Mouse (Mus musculus) midbrain, embryonic 10.5 days (tissue): ENCODE measurements around the gene Arhgef28. TPM values are rescaled to one million over a fixed set of nuclear protein-coding genes. Genes with fewer than 3 reads are reported as not detected.
A peak's percentile ranks its signal among the peaks of the same experiment; 100 is the strongest.

Experiments
- DNase-seq: peaks from one replicate; pipeline ENCODE4 v3.0.0-alpha.2; 2017; ENCODE audit warnings: low spot score
- H3K27ac ChIP-seq: fragments of 300-500 bp; sonication (generic); replicated peaks from 2 replicates; pipeline ENCODE4 v1.5.1; 2016; ENCODE audit warnings: mild to moderate bottlenecking
- H3K27me3 ChIP-seq: fragments of 300-500 bp; sonication (generic); 2 replicates; pipeline ENCODE4 v1.6.1; 2016; ENCODE audit warnings: low read depth, mild to moderate bottlenecking; ENCODE audit not compliant: poor library complexity, severe bottlenecking
- H3K36me3 ChIP-seq: fragments of 300-500 bp; sonication (generic); 2 replicates; pipeline ENCODE4 v1.6.1; 2016; ENCODE audit warnings: mild to moderate bottlenecking, moderate library complexity
- H3K4me1 ChIP-seq: fragments of 300-500 bp; sonication (generic); 2 replicates; pipeline ENCODE4 v1.6.1; 2016
- H3K4me3 ChIP-seq: fragments of 300-500 bp; sonication (generic); 2 replicates; pipeline ENCODE4 v1.5.1; 2016; ENCODE audit warnings: mild to moderate bottlenecking, moderate library complexity
- H3K9me3 ChIP-seq: fragments of 300-500 bp; sonication (generic); replicated peaks from 2 replicates; pipeline ENCODE4 v1.6.1; 2016; ENCODE audit warnings: mild to moderate bottlenecking
- WGBS: fragments of 180-500 bp; shearing (Covaris S2); methylation state at CpG from one replicate; pipeline ENCODE4 v1.1.7; 2016; 5-methylcytosine and 5-hydroxymethylcytosine counted together
- polyA plus RNA-seq: library from polyadenylated mRNA; unstranded; fragments of >200 nt; fragmentation: Nextera tagmentation; extraction: Ambion mirVana; gene quantifications from 2 replicates; pipeline ENCODE4 v1.2.1, GENCODE M21; 2016

The Arhgef28 gene
- polyA plus RNA-seq, 1 experiment from 2014 or later: 8.9 TPM

DNA sequence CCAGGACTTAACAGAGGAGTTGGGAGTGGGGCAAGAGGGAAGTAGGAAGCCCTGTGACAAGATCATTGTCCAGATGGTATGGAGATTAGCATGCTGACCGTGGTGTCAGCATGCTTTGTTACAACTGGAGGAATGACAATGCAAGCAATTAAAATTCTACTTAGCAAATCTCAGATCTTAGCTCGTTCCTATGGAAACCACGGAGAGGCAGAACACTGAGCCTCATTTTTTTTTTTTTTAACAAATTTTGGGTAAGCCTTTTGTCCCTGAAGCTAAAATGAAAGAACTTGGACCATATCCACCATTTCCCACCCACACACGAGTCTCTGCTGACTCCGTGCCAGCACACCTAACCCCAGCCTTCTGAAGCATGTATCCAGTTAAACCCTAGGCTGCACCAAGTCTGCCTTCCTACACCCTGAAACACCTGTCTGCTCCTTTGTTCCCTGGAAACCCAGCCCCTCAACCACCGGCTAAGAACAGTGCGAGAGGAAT lies 246.8 kb downstream of the Arhgef28 start:
- Histone ChIP-seq H3K27ac (peak overlapping the region; percentile 71), H3K4me1 (peaks cover 57% of the 10 kb centered on the region)
- peak; percentile 31 for DNase-seq

DNA sequence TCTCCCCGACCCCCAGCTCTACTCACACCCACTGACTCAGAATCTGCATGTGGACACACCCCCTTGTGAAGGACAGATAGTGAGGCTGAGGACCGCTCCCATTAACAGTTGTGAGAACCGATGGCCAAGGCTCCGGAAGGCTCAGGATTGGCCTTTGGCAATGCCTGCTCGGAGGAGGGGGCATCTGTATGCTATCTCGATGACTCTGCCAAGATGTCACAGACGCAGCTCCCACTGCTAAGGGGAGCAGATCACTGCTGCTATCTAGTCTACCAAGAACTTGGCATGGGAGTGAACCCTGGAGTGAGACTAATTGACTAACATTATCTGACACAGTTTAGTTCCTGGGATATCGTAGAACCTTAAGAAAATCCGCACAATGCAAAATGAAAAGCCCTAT lies 250.5 kb downstream of the Arhgef28 start:
- DNase-seq: no peak
- peaks cover 9% of the 10 kb centered on the region for H3K27me3 ChIP-seq
- no peaks in the 10 kb centered on the region for H3K9me3 ChIP-seq
- WGBS: 71% methylated on average over 9 of the region's 9 CpGs
- peaks cover 4% of the 10 kb centered on the region; the same call in 1 of the 2 replicates for H3K36me3 ChIP-seq
- no peak overlapping the region for H3K27ac ChIP-seq
- H3K4me1 ChIP-seq: peaks cover 46% of the 10 kb centered on the region
- H3K4me3 ChIP-seq: no peak overlapping the region

More for the DNA sequence above, 246.8 kb downstream of the Arhgef28 start:
- H3K27me3 ChIP-seq: peaks cover 11% of the 10 kb centered on the region
- peak overlapping the region; percentile 9; the same call in 1 of the 2 replicates for H3K4me3 ChIP-seq
- 19% methylated on average over 7 of the region's 7 CpGs for WGBS
- H3K9me3 ChIP-seq: no peaks in the 10 kb centered on the region
- H3K36me3 ChIP-seq: no peaks in the 10 kb centered on the region

DNA sequence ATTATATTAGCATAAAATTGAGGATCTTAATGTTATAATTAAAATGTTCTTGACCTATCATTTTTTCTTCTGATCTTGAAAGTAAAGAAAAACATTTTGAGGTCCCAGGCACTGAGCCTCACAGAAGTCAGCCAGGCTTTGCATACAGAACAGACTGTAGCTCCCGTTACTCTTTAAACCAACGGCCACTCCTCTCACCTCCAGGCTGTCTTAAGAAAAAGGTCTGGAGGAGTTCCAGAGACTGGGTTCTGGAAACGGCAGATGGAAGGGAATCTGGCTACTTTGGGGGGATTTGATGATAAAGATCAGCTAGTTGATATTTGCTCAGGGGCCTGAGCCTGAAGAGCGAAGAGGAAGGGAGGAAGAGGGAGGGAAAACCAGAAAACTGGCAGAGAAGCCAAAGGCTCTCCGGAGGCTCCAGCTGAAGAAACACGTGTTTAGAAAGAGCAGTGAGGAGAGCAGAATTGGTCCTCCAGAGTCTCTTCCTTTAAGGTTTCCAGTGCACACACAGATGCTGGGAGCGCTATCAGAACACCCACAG lies 251.2 kb downstream of the Arhgef28 start:
- no peak for DNase-seq
- peaks cover 39% of the 10 kb centered on the region for H3K4me1 ChIP-seq
- no peak overlapping the region for H3K4me3 ChIP-seq
- no peaks in the 10 kb centered on the region for H3K9me3 ChIP-seq
- peaks cover 4% of the 10 kb centered on the region; the same call in 1 of the 2 replicates for H3K36me3 ChIP-seq
- 61% methylated on average over 7 of the region's 7 CpGs for WGBS
- peaks cover 4% of the 10 kb centered on the region; the same call in 1 of the 2 replicates for H3K27me3 ChIP-seq
- H3K27ac ChIP-seq: no peak overlapping the region

DNA sequence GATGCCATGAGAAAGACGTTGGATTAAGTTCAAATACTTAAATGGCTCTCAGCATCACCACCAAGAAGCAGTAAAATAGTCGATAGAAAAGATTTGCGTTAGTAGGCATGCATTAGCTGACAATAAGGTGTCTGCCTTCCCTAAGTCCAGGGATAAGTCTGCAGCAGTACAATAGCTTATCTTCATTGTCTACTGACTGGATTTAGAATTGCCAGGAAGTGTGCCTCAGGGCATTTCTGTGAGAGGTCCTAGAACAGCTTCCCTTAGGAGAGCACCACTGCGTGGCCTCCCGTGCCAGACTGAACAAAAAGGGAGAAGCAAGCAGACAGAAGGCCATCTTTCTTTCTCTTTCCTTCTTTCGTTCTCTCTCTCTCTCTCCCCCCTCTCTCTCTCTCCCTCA lies 252.2 kb downstream of the Arhgef28 start:
- Histone ChIP-seq H3K4me3 (no peak overlapping the region), H3K36me3 (peaks cover 4% of the 10 kb centered on the region; the same call in 1 of the 2 replicates), H3K27ac (no peak overlapping the region), H3K27me3 (peaks cover 4% of the 10 kb centered on the region; the same call in 1 of the 2 replicates), H3K4me1 (peaks cover 29% of the 10 kb centered on the region), H3K9me3 (no peaks in the 10 kb centered on the region)
- DNase-seq: no peak
- 44% methylated on average over 6 of the region's 6 CpGs for WGBS

DNA sequence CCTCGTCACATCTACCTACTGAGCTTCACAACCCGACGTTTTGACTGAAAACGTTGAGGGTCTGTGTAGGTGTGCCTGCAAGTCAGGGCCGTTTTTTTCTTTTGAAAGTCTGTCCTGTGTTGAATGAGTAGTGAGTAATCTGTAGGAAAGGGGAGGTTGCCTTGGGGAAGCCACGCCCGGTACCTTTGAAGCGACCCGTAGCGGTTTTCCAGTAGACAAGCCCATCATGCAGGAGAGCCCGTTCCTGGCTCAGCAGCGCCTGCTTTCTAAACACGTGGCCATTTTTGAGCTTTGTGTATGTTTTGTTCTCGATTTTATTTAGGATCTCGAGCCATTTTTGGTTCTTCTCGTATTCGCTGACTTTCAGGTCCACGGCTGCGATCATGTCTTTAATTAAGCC lies 252.7 kb downstream of the Arhgef28 start:
- Histone ChIP-seq H3K36me3 (peaks cover 4% of the 10 kb centered on the region; the same call in 1 of the 2 replicates), H3K9me3 (no peaks in the 10 kb centered on the region), H3K4me1 (peaks cover 24% of the 10 kb centered on the region), H3K27me3 (peaks cover 4% of the 10 kb centered on the region; the same call in 1 of the 2 replicates), H3K27ac (no peak overlapping the region), H3K4me3 (no peak overlapping the region)
- 91% methylated on average over 19 of the region's 19 CpGs for WGBS
- no peak for DNase-seq

DNA sequence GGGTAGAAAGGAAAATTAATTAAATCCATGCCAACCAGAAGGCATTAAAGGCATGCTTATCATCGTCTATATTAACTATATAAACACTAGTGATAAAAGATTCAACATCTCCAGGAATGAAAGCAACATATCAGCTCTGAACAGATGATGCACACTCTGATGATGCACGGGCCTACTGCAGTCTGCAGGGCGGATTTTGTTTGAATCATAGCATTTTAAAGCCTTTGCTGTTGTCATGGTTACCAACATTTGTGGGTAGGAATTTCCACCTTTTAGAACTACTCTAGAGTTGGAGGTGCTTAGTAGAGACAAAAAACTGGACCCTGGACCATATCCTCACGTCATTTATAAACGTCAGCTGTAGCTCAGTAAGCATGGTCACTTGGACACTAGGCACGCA lies 257.4 kb downstream of the Arhgef28 start:
- Histone ChIP-seq H3K9me3 (no peaks in the 10 kb centered on the region), H3K4me1 (0 out of 2 replicates have a peak, but pooled peaks cover 1% of the 10 kb centered on the region), H3K27ac (no peak overlapping the region), H3K36me3 (peaks cover 4% of the 10 kb centered on the region; the same call in 1 of the 2 replicates), H3K27me3 (no peaks in the 10 kb centered on the region), H3K4me3 (no peak overlapping the region)
- WGBS: 74% methylated on average over 6 of the region's 6 CpGs
- DNase-seq: no peak

DNA sequence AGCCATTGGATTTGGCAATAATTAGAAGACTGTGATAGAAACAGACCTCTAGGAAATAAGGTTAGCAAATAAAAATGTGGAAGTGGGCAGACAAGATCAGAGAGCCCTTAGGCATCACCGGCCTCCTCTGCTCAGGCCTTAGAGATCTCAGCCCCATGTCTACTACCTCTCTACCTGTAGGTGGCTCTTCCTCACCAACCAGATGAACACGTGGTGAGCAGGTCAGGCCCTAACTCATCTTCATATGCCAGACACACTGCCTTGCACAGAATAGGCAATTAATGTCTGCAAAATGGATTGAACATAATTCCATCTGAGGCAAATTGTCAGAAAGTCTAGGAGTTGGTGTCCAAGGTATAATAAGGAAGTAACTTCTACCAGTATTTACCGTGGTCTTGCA lies 258.6 kb downstream of the Arhgef28 start:
- WGBS: 78% methylated on average over 3 of the region's 3 CpGs
- Histone ChIP-seq H3K4me3 (no peak overlapping the region), H3K27me3 (no peaks in the 10 kb centered on the region), H3K9me3 (no peaks in the 10 kb centered on the region), H3K36me3 (no peaks in the 10 kb centered on the region), H3K27ac (no peak overlapping the region), H3K4me1 (no peaks in the 10 kb centered on the region)
- DNase-seq: no peak

DNA sequence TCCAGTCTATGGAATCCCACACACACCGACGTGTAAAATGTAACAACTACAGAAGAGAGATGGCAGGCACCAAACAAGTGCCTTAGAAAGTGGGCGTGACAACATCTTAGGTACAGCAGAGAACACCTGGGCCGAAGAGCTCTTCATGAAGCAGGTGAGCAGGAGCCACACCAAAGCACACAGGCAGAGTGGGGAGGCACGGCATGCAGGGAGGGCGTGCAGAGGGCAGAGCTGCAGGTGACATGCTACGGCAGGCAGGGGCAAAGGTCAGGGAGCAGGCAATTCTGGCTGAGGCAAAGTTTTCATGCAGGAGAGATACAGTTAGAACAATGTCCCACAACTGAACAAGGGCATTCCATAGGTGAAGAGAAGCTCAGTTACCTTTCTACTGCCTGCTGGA lies 259.8 kb downstream of the Arhgef28 start:
- Histone ChIP-seq H3K27ac (no peak overlapping the region), H3K4me3 (no peak overlapping the region), H3K36me3 (no peaks in the 10 kb centered on the region), H3K4me1 (no peaks in the 10 kb centered on the region), H3K9me3 (no peaks in the 10 kb centered on the region), H3K27me3 (no peaks in the 10 kb centered on the region)
- WGBS: 90% methylated on average over 7 of the region's 7 CpGs
- no peak for DNase-seq

DNA sequence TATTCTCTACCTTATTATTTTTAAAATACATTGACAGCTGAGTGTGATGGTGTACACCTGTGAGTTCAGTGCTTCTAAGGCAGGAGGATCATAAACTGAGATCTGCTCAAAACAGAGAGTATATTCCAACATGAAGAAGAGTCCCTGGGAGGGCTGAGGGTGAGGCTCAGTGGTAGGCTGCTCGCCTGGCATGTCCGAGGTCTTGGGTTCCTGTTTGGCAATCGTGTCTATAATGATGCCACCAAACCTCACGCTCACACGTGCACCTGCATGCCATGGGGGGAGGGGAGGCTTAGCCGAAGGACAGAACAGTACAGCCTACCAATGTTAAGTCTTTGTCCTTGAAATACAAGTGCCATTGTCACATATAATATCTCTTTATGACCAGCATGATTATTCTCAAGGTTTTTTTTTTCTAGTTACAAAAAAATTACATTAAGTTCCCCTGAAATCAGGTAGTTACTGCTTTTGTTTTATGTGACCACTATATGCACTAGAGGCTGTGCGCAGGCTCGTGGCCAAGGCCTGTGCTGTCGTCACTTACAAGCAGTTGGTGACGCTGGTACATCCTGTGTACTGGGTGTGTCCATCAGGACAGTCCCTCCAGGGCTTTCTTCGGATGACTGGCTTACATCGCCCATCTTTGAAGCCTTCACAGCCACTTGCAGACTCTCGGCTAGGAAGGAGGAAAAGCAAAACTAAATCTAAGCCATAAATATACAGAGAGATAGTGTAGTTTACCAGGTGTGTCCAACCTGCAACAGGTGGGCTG lies 264.1 kb downstream of the Arhgef28 start:
- H3K36me3 ChIP-seq: no peaks in the 10 kb centered on the region
- no peak overlapping the region for H3K4me3 ChIP-seq
- no peak for DNase-seq
- no peaks in the 10 kb centered on the region for H3K27me3 ChIP-seq
- no peaks in the 10 kb centered on the region for H3K9me3 ChIP-seq
- no peak overlapping the region for H3K27ac ChIP-seq
- peaks cover 3% of the 10 kb centered on the region; the same call in 1 of the 2 replicates for H3K4me1 ChIP-seq
- 93% methylated on average over 13 of the region's 13 CpGs for WGBS

DNA sequence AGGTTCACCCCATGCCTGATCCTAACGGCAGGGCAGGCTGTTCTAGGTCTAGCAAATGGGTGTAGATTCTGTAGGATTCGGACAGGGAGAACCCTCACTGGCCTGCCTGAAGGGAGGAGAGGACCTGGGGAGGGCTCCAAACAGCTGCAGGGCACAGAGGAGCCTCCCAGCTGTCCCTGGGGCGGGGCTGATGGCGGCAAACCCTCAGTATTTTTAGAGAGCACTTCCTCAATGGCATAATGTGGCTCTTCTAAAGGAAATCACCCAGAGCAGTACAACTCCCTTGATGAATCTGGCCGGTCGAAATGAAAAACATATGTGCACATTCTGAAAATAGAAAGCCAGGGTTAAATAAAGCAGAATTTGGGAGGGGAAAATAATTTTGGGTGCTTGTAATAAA lies 265.1 kb downstream of the Arhgef28 start:
- Histone ChIP-seq H3K27ac (0 out of 2 replicates have a peak overlapping the region, but pooled peaks have one; percentile 33), H3K4me3 (no peak overlapping the region), H3K27me3 (no peaks in the 10 kb centered on the region), H3K4me1 (peaks cover 3% of the 10 kb centered on the region; the same call in 1 of the 2 replicates), H3K36me3 (no peaks in the 10 kb centered on the region), H3K9me3 (no peaks in the 10 kb centered on the region)
- DNase-seq: no peak
- 70% methylated on average over 6 of the region's 6 CpGs for WGBS

DNA sequence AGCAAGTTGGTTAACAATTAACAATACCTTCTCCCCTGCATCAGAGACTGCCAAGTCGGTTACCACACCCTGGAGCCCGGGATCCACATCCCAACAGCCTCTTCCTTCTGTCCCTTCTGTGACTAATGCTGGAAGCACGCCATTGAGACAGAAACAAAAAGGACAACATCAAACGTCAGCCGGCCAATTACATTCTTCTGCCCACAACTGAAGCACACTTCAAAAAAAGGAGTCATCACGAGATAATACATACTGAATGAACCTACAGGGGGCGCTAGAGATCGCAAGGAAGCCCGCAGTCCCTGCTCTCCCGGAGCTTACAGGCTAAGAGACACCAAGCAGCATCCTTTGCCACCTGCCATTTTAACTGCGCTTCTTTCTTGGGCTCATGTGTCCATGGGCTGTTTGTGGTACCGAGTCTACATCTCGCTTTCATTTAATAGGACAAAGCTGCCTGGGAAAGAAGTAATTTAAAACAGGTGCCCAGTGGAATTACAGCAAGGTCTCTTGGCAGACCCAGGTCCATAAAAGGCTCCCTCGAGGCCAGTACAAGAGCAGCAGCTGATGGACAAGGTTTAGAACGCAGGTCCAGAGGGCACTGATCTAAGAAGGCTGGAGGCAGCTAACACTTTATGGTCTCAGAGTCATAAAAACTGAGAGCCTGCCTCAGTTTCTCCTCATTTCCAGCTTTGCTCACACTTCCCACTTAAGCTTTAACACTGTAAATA lies 266.6 kb downstream of the Arhgef28 start:
- peaks cover 3% of the 10 kb centered on the region; the same call in 1 of the 2 replicates for H3K4me1 ChIP-seq
- no peaks in the 10 kb centered on the region for H3K36me3 ChIP-seq
- H3K27me3 ChIP-seq: no peaks in the 10 kb centered on the region
- H3K4me3 ChIP-seq: no peak overlapping the region
- no peak overlapping the region for H3K27ac ChIP-seq
- 73% methylated on average over 15 of the region's 15 CpGs for WGBS
- no peaks in the 10 kb centered on the region for H3K9me3 ChIP-seq
- DNase-seq: peak; percentile 22

DNA sequence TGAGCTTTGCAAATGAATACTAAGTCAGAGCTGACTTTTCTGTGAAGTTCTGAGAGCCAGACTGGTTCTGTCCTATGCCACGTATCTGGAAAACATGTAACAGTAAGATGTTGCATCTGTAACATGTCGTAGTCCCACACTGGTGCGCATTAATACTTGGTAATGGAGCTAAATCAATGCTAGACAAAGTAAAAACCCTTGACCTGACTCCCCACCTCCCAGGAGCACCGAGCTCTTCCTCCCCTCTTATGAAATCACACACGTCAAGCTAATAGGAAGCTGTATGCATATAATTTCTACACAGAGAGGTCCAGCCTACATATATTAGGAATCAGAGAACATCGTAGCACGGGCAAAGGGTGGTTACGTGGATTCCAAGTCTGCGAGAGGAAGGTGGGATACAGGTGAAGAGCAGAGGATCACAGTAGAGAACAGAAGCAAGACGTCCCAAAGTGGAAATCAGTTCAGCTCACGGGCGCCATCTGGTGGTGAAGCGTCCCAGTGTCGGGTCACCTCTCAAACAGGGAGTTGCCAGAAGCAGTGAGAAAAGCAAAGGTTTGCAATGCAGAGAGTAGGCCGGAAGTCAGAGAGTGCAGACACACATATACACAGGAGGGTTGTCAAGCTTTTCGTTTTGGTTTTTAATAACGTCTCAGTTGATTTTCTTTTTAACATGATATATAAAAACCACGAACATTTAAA lies 267.5 kb downstream of the Arhgef28 start:
- H3K27me3 ChIP-seq: no peaks in the 10 kb centered on the region
- H3K27ac ChIP-seq: no peak overlapping the region
- WGBS: 34% methylated on average over 18 of the region's 18 CpGs
- no peaks in the 10 kb centered on the region for H3K36me3 ChIP-seq
- no peaks in the 10 kb centered on the region for H3K9me3 ChIP-seq
- peak; percentile 90 for DNase-seq
- H3K4me1 ChIP-seq: peaks cover 3% of the 10 kb centered on the region; the same call in 1 of the 2 replicates
- no peak overlapping the region for H3K4me3 ChIP-seq
